Mouse (Mus musculus) mouse trophoblast stem cell (cell line): ENCODE results near the gene Gfod2.

Experiments used
- in situ Hi-C, 2 experiments: fragments of 300-500 bp; cut with MseI, MboI; formaldehyde crosslinking; loops; 2 replicates in 1 of 2; 3 replicates in 1 of 2; pipeline ENCODE4 v1.15.1; 2025

Gene Gfod2

GRCm38 (mm10) chr8:105758277-105759108 is at the start of gene Gfod2:
Gfod2 (minus strand) TSS chr8:105758664.
- in situ Hi-C loops, result no loop called here

- in situ Hi-C loops, result no loop called here
Observed at GRCm38 (mm10) chr8:105807766-105808165, 49.3 kb upstream of the Gfod2 start.

- in situ Hi-C loops, result no loop called here
Observed at GRCm38 (mm10) chr8:105805964-105806363, 47.5 kb upstream of the Gfod2 start.

- in situ Hi-C loops, result no loop called here
Observed at GRCm38 (mm10) chr8:105805346-105805745, 46.9 kb upstream of the Gfod2 start.

GRCm38 (mm10) chr8:105804797-105805196 is 46.3 kb upstream of the Gfod2 start:
- in situ Hi-C loops, result no loop called here

GRCm38 (mm10) chr8:105801153-105801904 is 42.9 kb upstream of the Gfod2 start:
- in situ Hi-C loops, result no loop called here

- in situ Hi-C loops, result no loop called here
Observed at GRCm38 (mm10) chr8:105799091-105799812, 40.8 kb upstream of the Gfod2 start.

GRCm38 (mm10) chr8:105798408-105798807 is 39.9 kb upstream of the Gfod2 start:
- in situ Hi-C loops, result no loop called here

- in situ Hi-C loops, result no loop called here
Observed at GRCm38 (mm10) chr8:105795785-105796184, 37.3 kb upstream of the Gfod2 start.

- in situ Hi-C loops, result no loop called here
Observed at GRCm38 (mm10) chr8:105794009-105794598, 35.6 kb upstream of the Gfod2 start.

- in situ Hi-C loops, result no loop called here
Observed at GRCm38 (mm10) chr8:105793331-105793730, 34.9 kb upstream of the Gfod2 start.

GRCm38 (mm10) chr8:105789626-105790025 is 31.2 kb upstream of the Gfod2 start:
- in situ Hi-C loops, result no loop called here

GRCm38 (mm10) chr8:105788927-105789326 is 30.5 kb upstream of the Gfod2 start:
- in situ Hi-C loops, result no loop called here

GRCm38 (mm10) chr8:105788241-105788640 is 29.8 kb upstream of the Gfod2 start:
- in situ Hi-C loops, result no loop called here

GRCm38 (mm10) chr8:105780298-105780697 is 21.8 kb upstream of the Gfod2 start:
- in situ Hi-C loops, result no loop called here

GRCm38 (mm10) chr8:105777833-105778232 is 19.4 kb upstream of the Gfod2 start:
- in situ Hi-C loops, result no loop called here

GRCm38 (mm10) chr8:105774498-105774897 is 16.0 kb upstream of the Gfod2 start:
- in situ Hi-C loops, result no loop called here

GRCm38 (mm10) chr8:105773441-105773861 is 15.0 kb upstream of the Gfod2 start:
- in situ Hi-C loops, result no loop called here

- in situ Hi-C loops, result no loop called here
Observed at GRCm38 (mm10) chr8:105771398-105772175, 13.1 kb upstream of the Gfod2 start.

GRCm38 (mm10) chr8:105770609-105771008 is 12.1 kb upstream of the Gfod2 start:
- in situ Hi-C loops, result no loop called here
